Mouse (Mus musculus) heart, adult 18-20 months (tissue): ENCODE measurements at regions not wholly inside any gene's neighbourhood (a gene's known extent, or its start where the extent isn't known, plus 50 kb on each side); places are given as distances from the start of the nearest gene placed in this dataset.
A peak's percentile ranks its signal among the peaks of the same experiment; 100 is the strongest.

Source experiments
- DNase-seq, 2 experiments: peaks; one replicate each; pipeline ENCODE4 v3.0.0; 2021 to 2022; ENCODE audit warnings: mixed read lengths in 1 of 2

DNA sequence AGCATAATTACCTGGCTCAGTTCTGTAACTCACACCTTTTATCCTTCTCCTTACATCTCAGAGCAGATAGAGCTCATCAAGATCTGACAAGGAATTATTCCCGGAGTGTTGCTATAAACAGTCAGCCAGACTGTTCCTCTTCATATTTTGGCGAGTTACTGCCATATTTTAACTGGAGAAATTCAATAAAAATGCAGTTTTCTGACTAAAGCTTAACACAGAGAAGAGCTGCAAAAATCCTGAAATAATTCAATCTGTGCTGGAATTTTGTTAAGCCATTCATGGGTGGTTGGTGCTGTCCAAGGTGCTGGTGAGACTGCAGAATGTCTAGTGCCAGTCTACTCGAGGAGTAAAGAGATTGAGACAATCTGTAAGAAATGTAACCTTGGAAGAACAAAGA lies 512.6 kb downstream of the Tm4sf1 start:
- DNase-seq: no peak

DNA sequence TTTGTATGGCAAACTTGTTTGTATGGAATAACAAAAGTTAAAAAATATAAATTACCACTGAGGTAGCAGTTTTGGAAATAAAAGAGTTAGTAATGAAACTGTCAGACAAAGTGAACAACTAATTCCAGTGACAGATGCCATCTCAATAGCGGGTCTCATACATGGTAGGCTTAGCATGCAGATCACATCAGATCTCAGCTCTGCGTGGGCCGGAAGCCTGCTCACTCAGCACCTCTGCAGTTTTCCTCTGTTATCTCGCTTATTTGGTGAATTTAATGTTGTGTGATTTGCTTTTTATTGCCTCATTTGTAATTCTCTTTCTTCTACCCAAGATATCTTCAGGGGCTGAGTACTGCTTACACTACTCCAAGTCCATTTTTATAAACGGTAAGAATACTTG lies 527.9 kb downstream of the Tm4sf1 start:
- no peak for DNase-seq

DNA sequence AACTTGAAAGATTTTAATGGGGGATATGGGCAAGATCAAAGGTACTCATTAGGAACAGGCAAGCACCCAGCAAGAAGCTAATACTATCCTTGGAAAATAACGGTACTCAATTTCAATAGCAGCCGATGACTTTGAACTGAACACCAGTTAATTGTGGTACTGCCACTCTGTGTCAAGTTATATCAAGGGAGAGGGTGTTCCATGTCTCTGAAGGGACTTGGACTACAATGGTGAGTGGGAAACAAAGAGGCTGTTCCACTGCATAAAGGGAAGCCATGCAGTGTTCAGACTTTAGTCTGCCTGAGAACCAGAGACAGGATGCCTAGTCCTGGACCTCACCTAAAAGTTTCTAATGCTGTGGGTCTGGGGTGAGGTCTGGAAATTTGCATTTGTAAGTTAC lies 531.6 kb downstream of the Tm4sf1 start:
- no peak for DNase-seq

- DNase-seq: no peak
Measured at GRCm38 (mm10) chr3:56767133-56767532, 534.7 kb downstream of the Tm4sf1 start.

- DNase-seq: no peak
Measured at GRCm38 (mm10) chr3:56764336-56764735, 537.5 kb downstream of the Tm4sf1 start.

GRCm38 (mm10) chr3:56763896-56764295 lies 537.9 kb downstream of the Tm4sf1 start:
- DNase-seq: no peak

GRCm38 (mm10) chr3:56753654-56754053 lies 548.1 kb downstream of the Tm4sf1 start:
- peak; percentile 81 to 82 for DNase-seq

- DNase-seq: no peak
Measured at GRCm38 (mm10) chr3:56751926-56752325, 549.9 kb downstream of the Tm4sf1 start.

DNA sequence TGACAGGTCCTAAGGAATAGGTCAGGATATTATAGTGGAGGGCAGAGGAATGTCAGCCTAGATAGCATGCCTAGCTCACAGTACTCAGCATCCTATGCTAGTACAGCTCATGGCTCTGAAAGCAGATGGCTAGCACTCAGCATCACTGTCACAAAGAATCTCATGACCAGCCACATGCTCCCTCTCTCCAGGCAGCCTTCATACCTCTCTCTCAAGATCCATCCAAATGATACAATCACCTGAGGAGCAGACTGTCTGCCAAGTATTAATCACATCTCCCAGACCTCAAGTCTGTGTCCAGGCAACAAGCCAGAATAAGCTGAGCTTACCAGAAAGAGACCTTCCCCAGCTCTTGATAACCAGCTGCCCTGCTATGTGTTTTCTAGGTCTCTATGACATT lies 557.4 kb upstream of the Nbea start:
- DNase-seq: no peak

GRCm38 (mm10) chr3:56739451-56739850 lies 556.0 kb upstream of the Nbea start:
- no peak for DNase-seq

GRCm38 (mm10) chr3:56730849-56731248 lies 547.3 kb upstream of the Nbea start:
- DNase-seq: no peak

GRCm38 (mm10) chr3:56724991-56725390 lies 541.5 kb upstream of the Nbea start:
- DNase-seq: no peak

DNA sequence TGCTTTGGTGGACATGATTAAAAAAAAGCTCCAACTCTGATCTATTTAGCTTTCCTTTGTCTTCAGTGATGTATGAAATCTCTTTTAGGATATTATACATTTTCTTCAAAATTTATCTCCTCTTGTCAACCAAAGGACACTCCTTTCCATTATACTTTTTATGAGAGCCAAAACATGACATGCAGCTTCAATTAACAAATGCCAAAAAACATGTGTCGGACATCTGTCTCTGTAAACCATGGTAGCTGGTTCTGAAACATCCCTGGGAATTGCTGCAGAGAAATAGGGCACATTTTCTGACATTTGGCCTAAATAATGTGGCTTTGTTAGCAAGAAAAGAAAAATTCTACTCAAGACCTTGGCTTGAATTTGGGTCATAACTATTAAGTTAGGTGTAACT lies 524.8 kb upstream of the Nbea start:
- no peak for DNase-seq

DNA sequence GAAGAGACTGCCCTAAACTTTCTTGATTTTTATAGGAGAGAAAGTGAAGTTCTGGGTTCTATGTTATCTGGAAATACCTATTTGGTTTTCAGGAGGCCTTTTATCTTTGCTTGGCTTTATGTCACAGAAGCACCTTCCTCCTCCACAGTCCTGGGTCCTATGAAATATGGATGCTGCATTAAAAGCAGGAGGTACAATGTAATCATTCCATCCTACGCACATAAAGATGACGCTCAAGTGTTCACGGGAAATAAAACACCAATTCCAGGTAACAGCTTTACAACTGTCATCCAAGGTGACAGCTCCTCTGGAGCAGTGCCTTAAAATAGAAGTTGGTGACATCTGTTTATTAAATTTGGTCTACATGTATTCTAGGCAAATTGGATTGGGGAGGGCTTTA lies 523.8 kb upstream of the Nbea start:
- DNase-seq: no peak

GRCm38 (mm10) chr3:56706038-56706437 lies 522.5 kb upstream of the Nbea start:
- DNase-seq: no peak

DNA sequence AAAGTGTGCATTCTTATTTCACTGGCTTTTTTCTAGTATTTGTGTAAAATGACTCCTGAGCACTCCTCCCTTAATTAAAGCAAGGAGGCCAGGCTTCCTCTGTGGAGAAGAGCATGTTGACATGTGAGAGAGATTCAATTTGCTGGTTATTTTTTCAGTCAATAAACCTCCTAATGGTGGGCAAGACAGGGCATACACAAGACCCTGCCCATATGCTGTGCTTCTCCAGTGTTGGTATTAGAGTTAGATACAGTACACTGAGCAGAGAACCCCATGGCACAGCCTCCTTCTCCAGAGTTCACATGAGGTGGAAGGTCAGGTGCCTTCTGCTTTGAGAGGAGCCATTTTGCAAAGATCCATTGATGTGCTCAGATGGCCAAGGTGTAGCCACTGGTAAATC lies 515.4 kb upstream of the Nbea start:
- no peak for DNase-seq

- no peak for DNase-seq
Measured at GRCm38 (mm10) chr3:56698248-56698647, 514.7 kb upstream of the Nbea start.

GRCm38 (mm10) chr3:56681031-56681430 lies 497.5 kb upstream of the Nbea start:
- no peak for DNase-seq

DNA sequence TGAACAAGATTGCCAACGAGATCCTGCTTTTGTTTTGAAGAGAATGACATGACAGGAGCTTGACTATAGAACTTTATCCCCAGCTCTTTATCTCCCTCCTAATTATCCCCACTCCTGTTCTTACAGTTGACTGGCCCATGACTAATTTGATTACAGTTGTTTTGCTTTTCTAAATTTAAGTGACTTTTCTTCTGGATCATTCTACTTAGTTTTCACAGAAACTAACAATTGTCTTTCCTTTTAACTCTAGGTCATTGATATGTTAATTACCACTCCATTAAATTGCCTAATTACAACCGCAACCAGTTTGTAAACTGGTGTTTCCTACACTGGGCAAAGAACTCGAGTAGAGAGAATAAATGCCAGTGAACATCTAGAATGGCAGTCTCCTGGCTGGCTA lies 485.3 kb upstream of the Nbea start:
- no peak for DNase-seq

DNA sequence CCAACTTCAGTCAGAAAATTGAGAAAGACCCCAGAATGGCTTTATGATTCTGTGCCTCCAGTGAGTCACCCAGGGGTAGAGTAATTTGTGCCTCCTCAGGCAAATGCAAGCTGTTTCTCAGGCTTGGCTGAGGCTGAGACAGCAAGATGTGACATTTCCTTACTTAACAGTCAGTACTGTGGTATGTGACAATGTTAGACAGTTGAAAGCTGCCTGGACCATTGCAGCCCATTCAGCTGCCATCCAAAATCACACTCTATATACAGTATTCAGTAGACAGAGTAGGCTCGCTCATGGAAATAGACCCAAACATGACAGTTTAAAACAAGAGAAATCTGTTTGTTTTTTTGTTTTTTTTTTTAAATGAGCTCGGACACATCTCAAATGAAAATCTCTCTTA lies 477.1 kb upstream of the Nbea start:
- no peak for DNase-seq

- peak in 1 of 2 experiments; percentile 12 for DNase-seq
Measured at GRCm38 (mm10) chr3:56647313-56647712, 463.8 kb upstream of the Nbea start.
